Mouse (Mus musculus): ENCODE results near the gene Mpi.

Mpi gene

GRCm38 (mm10) chr9:57522114-57522860 lies 30.3 kb downstream of the Mpi start:
- no peak for DNase-seq

GRCm38 (mm10) chr9:57521056-57521911 lies 31.3 kb downstream of the Mpi start, which contains the start of gene Cox5a:
Cox5a (plus strand) TSS chr9:57521274.
- DNase-seq: peak; percentile 93

DNA sequence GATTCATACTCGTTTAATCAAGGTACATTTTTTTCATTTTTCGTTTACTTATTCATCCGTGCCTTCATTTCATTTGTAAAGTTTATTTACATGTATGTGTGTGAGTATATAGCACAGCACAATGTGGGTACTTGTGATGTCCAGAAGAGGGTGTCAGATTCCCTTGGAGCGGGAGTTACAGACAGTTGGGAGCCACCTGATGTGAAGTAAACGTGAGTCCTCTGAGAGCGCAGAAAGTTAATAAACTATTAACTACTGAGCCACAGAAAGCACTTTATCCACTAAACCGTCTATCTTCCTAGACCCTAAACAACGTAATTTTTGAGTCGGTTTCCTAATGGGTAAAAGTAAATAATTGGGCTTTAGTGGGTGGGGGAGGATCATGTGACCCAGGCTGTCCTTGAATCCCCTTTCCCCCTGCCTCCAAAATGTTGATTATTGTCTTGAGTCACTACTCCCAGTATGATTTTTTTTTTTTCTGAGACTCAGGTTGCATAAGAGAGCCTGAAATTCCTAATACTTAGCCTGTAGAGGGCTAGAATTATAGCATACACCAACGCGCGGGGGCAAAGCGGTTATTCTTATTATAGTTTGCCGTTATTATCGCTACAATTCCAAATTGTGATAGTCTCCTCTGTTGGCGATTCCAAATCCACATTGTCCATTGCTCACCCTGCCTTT lies 32.0 kb downstream of the Mpi start:
- DNase-seq: no peak

GRCm38 (mm10) chr9:57517113-57517512 lies 35.5 kb downstream of the Mpi start:
- no peak for DNase-seq

- no peak for DNase-seq
Observed at GRCm38 (mm10) chr9:57510577-57510976, 42.0 kb downstream of the Mpi start.

DNA sequence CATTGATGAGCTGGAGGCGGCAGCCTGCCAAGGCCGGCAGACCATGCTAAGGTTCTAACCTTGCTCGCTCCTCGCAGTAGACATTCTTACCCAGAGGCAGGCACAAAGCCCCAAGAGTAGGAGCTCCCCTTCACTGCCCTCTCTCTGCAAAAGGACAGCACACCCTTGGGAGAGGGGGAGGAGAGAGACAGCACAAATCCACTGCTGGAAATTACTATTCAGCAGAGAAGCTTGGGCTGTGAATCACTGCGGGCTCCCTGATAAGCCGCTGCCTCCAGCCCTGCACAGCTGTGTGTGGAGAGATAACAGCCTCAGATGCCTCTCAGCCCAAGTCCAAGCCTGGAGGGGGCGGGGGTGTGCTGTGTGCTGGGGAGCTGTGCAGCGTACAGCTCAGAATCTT lies 46.9 kb downstream of the Mpi start:
- peak; percentile 50 for DNase-seq

- no peak for DNase-seq
Observed at GRCm38 (mm10) chr9:57504891-57505290, 47.7 kb downstream of the Mpi start.

DNA sequence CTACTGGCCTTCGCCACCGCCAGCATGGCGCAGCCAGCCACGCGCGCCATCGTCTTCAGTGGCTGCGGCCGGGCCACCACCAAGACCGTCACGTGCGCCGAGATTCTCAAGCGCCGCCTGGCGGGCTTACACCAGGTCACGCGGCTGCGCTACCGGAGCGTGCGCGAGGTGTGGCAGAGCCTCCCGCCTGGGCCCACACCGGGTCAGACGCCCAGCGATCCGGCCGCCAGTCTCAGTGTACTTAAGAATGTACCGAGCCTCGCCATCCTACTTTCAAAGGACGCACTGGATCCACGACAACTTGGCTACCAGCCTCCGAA lies 48.2 kb downstream of the Mpi start:
- peak; percentile 54 for DNase-seq

- DNase-seq: peak; percentile 52
Observed at GRCm38 (mm10) chr9:57503622-57504380, 48.8 kb downstream of the Mpi start, which contains the start of gene Rpp25. Rpp25 (plus strand) TSS chr9:57504026.

GRCm38 (mm10) chr9:57502911-57503621 lies 49.5 kb downstream of the Mpi start:
- peak; percentile 32 for DNase-seq

DNA sequence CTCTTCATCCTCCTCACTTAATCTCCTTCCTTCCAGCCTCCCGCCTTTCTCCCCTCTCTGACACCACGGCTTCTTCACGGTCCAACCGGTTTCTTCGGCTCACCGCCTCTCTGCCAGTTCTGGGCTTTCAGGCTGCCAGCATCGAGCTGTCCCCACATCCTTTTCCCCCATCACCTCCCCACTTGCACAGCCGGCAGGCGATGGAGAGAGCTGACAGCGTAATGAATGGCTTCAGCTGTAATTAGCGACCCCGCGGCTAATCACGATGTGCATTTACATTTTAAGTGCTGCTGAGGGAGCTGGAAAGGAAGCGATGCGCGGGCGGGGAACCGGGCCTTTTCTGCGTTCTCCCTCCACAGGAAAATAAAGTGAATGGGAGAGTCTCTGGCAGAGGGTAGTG lies 50.7 kb downstream of the Mpi start:
- peak; percentile 55 for DNase-seq

GRCm38 (mm10) chr9:57501452-57501851 lies 51.1 kb downstream of the Mpi start:
- no peak for DNase-seq

GRCm38 (mm10) chr9:57498536-57498935 lies 54.0 kb downstream of the Mpi start:
- DNase-seq: no peak

DNA sequence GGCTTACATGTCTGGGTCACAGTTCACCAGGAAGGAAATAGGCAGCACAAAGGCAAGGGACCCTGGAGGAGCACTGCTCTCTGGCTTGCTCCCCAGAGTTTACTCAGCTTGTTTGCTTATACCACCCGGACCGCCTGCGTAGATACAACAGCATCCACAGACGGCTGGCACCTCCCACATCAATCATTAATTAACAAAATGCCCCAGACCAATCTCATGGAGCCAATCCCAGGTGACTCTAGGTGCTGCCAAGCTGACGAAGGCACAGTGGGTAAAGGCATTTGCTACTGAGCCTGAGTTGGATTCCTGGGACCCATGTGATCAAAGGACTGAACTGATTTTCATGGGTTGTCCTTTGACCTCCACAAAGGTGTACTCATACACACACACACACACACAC lies 55.3 kb downstream of the Mpi start:
- no peak for DNase-seq

- DNase-seq: no peak
Observed at GRCm38 (mm10) chr9:57494970-57495369, 57.6 kb downstream of the Mpi start.
